Mouse (Mus musculus) layer of hippocampus, postnatal 25 days (tissue): Measurements from ENCODE around the gene Inpp5k. TPM values are rescaled to one million over a fixed set of nuclear protein-coding genes. Genes with fewer than 3 reads are reported as not detected.
"Not testable (repeated sequence)": the region's sequence is repeated elsewhere in the genome, so short reads cannot be mapped to it uniquely, and the experiment has no call there.

Experiments
- DNase-seq, 2 experiments: peaks; one replicate each; pipeline ENCODE4 v3.0.0; 2022; ENCODE audit warnings: mixed read lengths in 2 of 2, low spot score in 1 of 2; ENCODE audit errors: extremely low spot score in 1 of 2
- total RNA-seq, 2 experiments: library from RNA; stranded (reverse); gene quantifications; 2 replicates each; pipeline ENCODE4 v1.2.3; 2021

The Inpp5k gene
- 10 to 100 TPM; 40.6 to 46.7 TPM for total RNA-seq

- DNase-seq = peak; percentile 84 to 88
Observed at GRCm38 (mm10) chr11:75630645-75631229, at the start of gene Inpp5k. Gene Inpp5k (plus strand): TSS chr11:75630988.

GRCm38 (mm10) chr11:75581495-75582149 is 49.2 kb upstream of the Inpp5k start:
- no peak for DNase-seq

GRCm38 (mm10) chr11:75583521-75583920 is 47.3 kb upstream of the Inpp5k start:
- no peak for DNase-seq

- DNase-seq = no peak
Observed at GRCm38 (mm10) chr11:75585061-75585460, 45.7 kb upstream of the Inpp5k start.

GRCm38 (mm10) chr11:75585978-75586377 is 44.8 kb upstream of the Inpp5k start:
- no peak for DNase-seq

- DNase-seq = no peak
Observed at GRCm38 (mm10) chr11:75586963-75587362, 43.8 kb upstream of the Inpp5k start.

- DNase-seq = peak; percentile 90 to 96
Observed at GRCm38 (mm10) chr11:75587493-75588284, 43.1 kb upstream of the Inpp5k start, which contains the start of gene Pitpna. Gene Pitpna (plus strand): TSS chr11:75588097.

- DNase-seq = no peak
Observed at GRCm38 (mm10) chr11:75588285-75588941, 42.4 kb upstream of the Inpp5k start.

GRCm38 (mm10) chr11:75592612-75593011 is 38.2 kb upstream of the Inpp5k start:
- DNase-seq = no peak

GRCm38 (mm10) chr11:75594431-75594830 is 36.4 kb upstream of the Inpp5k start:
- DNase-seq = no peak

GRCm38 (mm10) chr11:75595404-75595803 is 35.4 kb upstream of the Inpp5k start:
- no peak for DNase-seq

GRCm38 (mm10) chr11:75595816-75596215 is 35.0 kb upstream of the Inpp5k start:
- no peak for DNase-seq

GRCm38 (mm10) chr11:75596726-75597255 is 34.0 kb upstream of the Inpp5k start:
- no peak for DNase-seq

GRCm38 (mm10) chr11:75598004-75598403 is 32.8 kb upstream of the Inpp5k start:
- DNase-seq = no peak

- DNase-seq = not testable (repeated sequence)
Observed at GRCm38 (mm10) chr11:75599802-75600201, 31.0 kb upstream of the Inpp5k start.

- no peak for DNase-seq
Observed at GRCm38 (mm10) chr11:75604826-75605225, 26.0 kb upstream of the Inpp5k start.

GRCm38 (mm10) chr11:75605318-75605717 is 25.5 kb upstream of the Inpp5k start:
- no peak for DNase-seq

- no peak for DNase-seq
Observed at GRCm38 (mm10) chr11:75608776-75609175, 22.0 kb upstream of the Inpp5k start.

- no peak for DNase-seq
Observed at GRCm38 (mm10) chr11:75610021-75610420, 20.8 kb upstream of the Inpp5k start.

- no peak for DNase-seq
Observed at GRCm38 (mm10) chr11:75614769-75615168, 16.0 kb upstream of the Inpp5k start.

- no peak for DNase-seq
Observed at GRCm38 (mm10) chr11:75615556-75615955, 15.2 kb upstream of the Inpp5k start.
